Mouse (Mus musculus) duodenum, adult 2 months (tissue): ENCODE data around the gene Xylb. TPM values are rescaled to one million over a fixed set of nuclear protein-coding genes. Genes with fewer than 3 reads are reported as not detected.

Experiments
- polyA plus RNA-seq: library from polyadenylated mRNA; depleted of rRNA; stranded (reverse); fragments of >200 nt; gene quantifications from 2 replicates; pipeline ENCODE4 v1.2.3, GENCODE M21; 2012; ENCODE audit warnings: low replicate concordance; rRNA removed

The Xylb gene
- polyA plus RNA-seq: 7.3 and 12.2 TPM in 2 replicates

DNA sequence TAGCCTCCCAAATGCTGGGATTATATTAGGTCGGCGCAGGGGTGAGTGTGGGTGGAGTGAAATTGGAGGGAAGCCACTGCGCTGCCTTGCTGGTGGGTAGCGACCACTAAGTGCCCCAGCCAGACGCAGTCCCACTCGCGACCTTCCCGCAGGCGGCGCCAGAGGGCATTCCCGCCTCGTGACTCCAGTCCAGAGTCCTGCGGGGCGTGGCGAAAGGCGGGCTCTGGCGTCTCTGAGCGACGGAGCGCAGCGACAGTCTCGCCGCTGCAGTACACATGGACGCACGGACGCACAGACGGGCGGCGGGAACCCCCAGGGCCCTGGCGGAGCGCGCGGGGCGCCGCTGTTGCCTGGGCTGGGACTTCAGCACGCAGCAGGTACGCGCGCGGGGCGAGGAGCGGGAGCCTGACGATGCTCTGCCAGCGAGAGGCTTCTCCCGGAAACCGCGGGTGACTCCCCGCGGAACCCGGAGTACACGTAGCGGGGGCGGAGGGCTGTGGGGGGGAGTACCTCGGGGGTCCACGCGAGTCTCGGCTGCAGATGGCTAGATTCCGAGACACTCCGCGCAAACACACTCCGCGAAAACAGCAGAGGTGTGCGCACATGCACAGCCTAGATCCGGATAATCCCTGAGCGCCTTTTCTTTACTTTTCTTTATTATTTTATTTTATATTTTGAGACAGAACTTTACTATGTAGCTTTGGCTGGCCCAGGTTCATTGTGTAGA is at the start of gene Xylb:
Gene Xylb (plus strand): TSS at position 51 of the 727 bp plus-strand sequence.

GRCm38 (mm10) chr9:119322289-119323259 is 34.6 kb upstream of the Xylb start, which contains the start of gene Oxsr1:
Gene Oxsr1 (minus strand): TSS chr9:119322427.

GRCm38 (mm10) chr9:119339558-119340211 is 17.5 kb upstream of the Xylb start, which contains the start of gene Acaa1a:
Gene Acaa1a (plus strand): TSS chr9:119339676.

GRCm38 (mm10) chr9:119340909-119341816 is 16.0 kb upstream of the Xylb start, which contains the start of gene Myd88:
Gene Myd88 (minus strand): TSS chr9:119341411.

DNA sequence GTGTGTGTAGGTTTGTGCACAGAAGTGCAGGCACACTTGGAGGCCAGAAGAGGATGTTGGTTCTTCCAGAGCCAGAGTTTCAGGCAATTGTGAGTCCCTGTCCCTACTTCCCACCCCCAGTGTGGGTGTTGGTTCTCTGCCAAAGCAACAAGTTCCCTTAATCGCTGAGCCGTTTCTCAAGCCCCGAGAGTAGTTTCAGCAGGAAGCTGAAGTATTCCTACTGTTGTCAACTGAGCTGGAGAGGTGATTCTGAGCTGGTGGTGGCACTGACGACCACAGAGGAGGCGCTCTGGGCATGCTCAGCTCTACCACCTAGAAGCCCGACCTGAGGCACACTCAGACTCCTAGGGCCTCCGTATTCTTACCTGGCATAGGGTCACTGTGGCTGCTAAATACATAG is 8.1 kb downstream of the Xylb start, which contains the start of gene Slc22a14:
Gene Slc22a14 (minus strand): TSS at position 270 of the 400 bp plus-strand sequence.

GRCm38 (mm10) chr9:119401801-119402214 is 44.6 kb downstream of the Xylb start, which contains the start of gene Acvr2b:
Gene Acvr2b (plus strand): TSS chr9:119402118.

Other genes starting within 250 kb of the Xylb start
- 53.8 and 99.1 TPM in 2 replicates for gene Acaa1b, start 200.3 kb upstream of the Xylb start, polyA plus RNA-seq
- gene Gm47289, start 198.2 kb upstream of the Xylb start, polyA plus RNA-seq: 0.04 TPM in 1 of 2 replicates, not detected in the other
- gene Slc22a13, start 148.3 kb upstream of the Xylb start, polyA plus RNA-seq: 0.26 and 1.4 TPM in 2 replicates
- 8.4 and 8.6 TPM in 2 replicates for gene Oxsr1, start 35.0 kb upstream of the Xylb start, polyA plus RNA-seq
- gene Acaa1a, start 17.7 kb upstream of the Xylb start, polyA plus RNA-seq: 593 and 1,842 TPM in 2 replicates
- gene Myd88, start 16.0 kb upstream of the Xylb start, polyA plus RNA-seq: 13.6 and 21.1 TPM in 2 replicates
- 0.06 TPM in 1 of 2 replicates, not detected in the other for gene Slc22a14, start 8.2 kb downstream of the Xylb start, polyA plus RNA-seq
- 1.8 and 2.4 TPM in 2 replicates for gene Acvr2b, start 44.7 kb downstream of the Xylb start, polyA plus RNA-seq
- gene Exog, start 87.6 kb downstream of the Xylb start, polyA plus RNA-seq: 0.87 and 1.8 TPM in 2 replicates
- 0.23 and 0.67 TPM in 2 replicates for gene Scn5a, start 221.6 kb downstream of the Xylb start, polyA plus RNA-seq